Mouse (Mus musculus) thymus, adult 2 months (tissue): ENCODE results near the gene Keg1.
"Not testable (repeated sequence)": the region's sequence is repeated elsewhere in the genome, so short reads cannot be mapped to it uniquely, and the experiment has no call there.

ENCODE experiments used
- CTCF ChIP-seq: fragments of 200-500 bp; IDR thresholded peaks from 2 replicates; pipeline ENCODE4 v1.5.1; 2012; ENCODE audit warnings: mild to moderate bottlenecking, control low read depth, low read length, moderate library complexity, borderline replicate concordance; ENCODE audit not compliant: control insufficient read depth, poor library complexity, insufficient read depth; ENCODE audit errors: extremely low read depth
- POLR2A ChIP-seq: fragments of 200-500 bp; IDR thresholded peaks from 2 replicates; pipeline ENCODE4 v1.6.1; 2012; ENCODE audit warnings: mild to moderate bottlenecking, low read length, control low read depth, moderate library complexity; ENCODE audit not compliant: control insufficient read depth, poor library complexity, insufficient read depth; ENCODE audit errors: extremely low read depth

GRCm38 (mm10) chr19:12668601-12669000, 27.0 kb upstream of the Keg1 start:
- not testable (repeated sequence) for TF ChIP-seq CTCF, POLR2A
